Mouse (Mus musculus) thymus, postnatal 0 days (tissue): Measurements from ENCODE around the gene Ppp6c. TPM values are rescaled to one million over a fixed set of nuclear protein-coding genes. Genes with fewer than 3 reads are reported as not detected.
"Not testable (repeated sequence)": the region's sequence is repeated elsewhere in the genome, so short reads cannot be mapped to it uniquely, and the experiment has no call there.

ENCODE experiments used
- DNase-seq: peaks from one replicate; pipeline ENCODE4 v3.0.0-alpha.2; 2015; ENCODE audit warnings: low spot score
- polyA plus RNA-seq: library from polyadenylated mRNA; unstranded; fragments of >200 nt; fragmentation: Nextera tagmentation; extraction: Ambion mirVana; gene quantifications from 2 replicates; pipeline ENCODE4 v1.2.1, GENCODE M21; 2015

Gene Ppp6c
- polyA plus RNA-seq = 120 and 129 TPM in 2 replicates

DNA sequence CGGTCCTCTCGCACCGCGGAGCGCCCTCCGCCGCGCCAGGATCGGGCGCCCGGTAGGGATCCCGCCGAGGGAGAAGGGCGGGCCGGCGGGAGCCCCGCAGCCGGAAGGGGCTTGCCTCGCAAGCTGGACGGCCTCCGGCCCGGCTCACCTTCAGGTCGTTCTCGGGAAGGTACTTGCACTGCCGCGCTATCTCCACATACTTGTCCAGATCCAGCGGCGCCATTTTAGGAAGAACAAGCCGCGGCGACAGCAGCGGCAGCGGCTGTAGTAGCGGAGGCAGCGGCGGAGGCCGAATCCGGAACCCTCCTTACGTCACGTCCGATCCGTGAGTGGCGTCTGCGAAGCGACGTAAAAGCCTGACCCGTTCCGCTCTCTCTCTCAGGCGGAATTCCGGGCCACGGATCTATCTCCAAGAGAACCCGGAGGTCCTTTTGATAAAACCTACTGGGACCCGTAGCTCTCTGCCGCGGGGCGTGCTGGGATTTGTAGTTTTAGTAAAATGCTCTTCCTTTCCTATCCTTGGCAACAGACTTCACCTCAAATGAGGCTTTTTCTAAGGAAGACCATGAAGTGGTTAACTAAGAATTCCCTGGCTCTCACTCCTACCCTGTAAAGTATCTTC is at the start of gene Ppp6c:
TSS of gene Ppp6c (minus strand) at position 433 of the 622 bp plus-strand sequence.
- peak; percentile 96 for DNase-seq

DNA sequence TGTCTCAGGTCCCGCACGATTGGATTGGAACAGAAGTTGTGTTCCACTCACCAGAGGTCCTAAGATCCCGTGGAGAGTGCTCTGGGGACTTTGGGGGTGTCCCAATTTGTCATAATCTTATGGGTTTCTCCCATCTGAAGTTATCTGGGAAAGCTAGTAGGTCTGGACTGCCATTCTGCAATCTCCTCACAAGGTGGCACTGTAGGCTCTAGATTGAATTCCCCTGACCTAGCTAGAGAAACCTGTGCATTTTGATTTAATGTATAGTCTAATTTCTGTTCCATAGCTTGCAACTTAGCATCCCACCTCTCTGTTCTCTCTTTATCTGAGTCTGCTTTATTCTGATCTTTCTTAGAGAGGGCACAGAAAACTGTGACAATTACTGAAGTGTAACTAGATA is 42.1 kb upstream of the Ppp6c start:
- peak; percentile 58 for DNase-seq

- DNase-seq = not testable (repeated sequence)
Observed at GRCm38 (mm10) chr2:39252275-39252674, 26.0 kb upstream of the Ppp6c start.

DNA sequence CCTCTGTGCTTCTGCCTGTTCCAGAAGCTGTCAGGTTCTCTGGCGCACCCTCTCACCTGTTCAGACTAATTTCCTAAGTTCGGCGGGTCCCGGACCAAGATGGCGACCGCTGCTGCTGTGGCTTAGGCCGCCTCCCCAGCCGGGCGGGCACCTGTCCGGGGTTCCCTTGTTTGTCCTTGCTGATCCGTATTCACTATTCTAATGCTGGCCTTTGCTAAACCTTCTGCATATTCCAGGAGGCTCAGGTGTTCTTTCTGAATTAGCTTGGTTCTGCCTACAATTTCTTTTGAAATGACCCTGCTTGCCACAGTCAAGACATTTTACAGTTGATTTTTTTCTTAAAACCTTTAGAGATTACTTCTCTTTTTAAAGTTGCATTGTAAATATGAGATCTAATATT is 20.6 kb upstream of the Ppp6c start:
- not testable (repeated sequence) for DNase-seq

DNA sequence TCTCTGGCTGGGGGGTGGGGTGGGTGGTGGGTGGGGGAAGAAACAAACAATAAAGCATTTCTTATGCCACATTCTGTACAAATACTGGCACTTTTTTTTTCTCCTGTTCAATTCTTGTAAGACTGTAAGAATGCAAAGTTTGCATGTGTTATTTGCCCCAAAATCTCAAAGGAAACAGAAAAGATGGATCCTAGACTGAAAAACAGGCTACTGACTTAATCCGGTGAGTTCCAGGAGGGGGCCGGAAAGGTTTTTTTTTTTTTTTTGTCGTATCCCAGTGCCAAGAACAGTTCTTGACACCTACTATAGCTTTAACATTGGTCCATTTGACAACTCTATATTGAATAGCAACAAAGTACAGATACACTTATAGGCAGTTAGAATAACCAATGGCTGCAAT is 480 bp upstream of the Ppp6c start:
- no peak for DNase-seq

DNA sequence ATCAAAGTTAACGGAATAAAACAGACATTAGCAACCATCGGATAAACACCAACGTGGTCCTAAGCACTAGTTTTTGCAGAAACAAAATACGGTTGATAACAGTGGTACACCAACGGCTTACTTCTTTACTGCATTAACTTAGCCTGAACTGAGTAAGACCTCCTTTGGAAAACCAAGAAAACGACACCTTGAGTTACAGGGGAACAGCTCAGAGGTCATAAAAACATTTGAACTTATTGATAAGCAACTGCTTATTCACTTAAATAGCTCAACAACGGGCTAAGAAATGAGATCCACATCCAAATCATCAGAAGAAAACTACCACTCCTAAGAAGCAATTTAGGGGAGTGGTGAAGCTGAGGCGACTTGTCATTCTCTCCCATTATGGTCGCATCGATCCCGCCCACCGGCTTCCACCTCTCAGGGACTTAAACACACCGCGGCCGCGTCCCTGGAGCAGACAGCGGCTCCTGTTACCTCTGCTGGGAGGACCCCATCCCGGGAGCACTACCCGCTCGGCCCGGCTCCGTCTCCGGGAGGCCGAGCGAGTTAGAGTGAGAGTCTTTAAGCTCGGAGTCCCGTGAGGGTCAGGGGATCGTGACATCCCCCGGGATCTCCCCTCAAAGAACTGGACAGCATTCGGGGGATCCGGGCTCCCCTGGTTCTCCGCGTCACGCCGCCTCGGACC is 776 bp downstream of the Ppp6c start:
- not testable (repeated sequence) for DNase-seq

- peak; percentile 9 for DNase-seq
Observed at GRCm38 (mm10) chr2:39224621-39225020, 1.6 kb downstream of the Ppp6c start.

DNA sequence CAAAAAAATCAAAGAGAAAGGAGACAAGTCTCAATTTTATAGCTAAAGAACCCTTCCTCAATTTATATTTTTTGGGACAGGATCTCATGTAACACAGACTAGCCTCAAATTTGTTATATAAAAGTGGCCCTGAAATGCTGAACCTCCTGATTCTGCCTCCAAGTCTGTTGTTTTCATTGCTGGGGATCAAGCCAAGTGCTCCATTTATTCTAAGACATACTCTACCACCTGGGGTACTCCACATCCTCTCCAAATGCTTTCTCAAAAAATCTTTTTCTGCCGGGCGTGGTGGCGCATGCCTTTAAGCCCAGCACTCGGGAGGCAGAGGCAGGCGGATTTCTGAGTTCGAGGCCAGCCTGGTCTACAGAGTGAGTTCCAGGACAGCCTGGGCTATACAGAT is 6.2 kb downstream of the Ppp6c start:
- no peak for DNase-seq

DNA sequence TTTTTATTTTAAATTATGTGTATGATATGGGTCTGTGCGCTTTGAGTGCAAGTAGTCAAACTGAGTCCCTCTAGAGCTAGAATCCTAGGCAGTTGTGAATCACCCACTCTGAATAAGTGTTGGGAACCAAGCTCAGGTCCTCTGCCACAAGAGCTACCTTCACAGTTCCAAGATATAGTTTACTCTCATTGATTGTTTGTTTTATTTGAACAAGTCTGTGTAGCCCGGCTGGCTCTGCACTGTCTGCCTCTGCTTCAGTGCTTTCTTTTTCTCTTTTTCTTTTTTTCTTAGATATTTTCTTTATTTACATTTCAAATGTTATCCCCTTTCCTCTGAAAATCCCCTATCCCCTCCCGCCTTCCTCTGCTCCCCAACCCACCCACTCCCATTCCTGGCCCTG is 7.2 kb downstream of the Ppp6c start:
- DNase-seq = no peak

- no peak for DNase-seq
Observed at GRCm38 (mm10) chr2:39217150-39217549, 9.1 kb downstream of the Ppp6c start.

DNA sequence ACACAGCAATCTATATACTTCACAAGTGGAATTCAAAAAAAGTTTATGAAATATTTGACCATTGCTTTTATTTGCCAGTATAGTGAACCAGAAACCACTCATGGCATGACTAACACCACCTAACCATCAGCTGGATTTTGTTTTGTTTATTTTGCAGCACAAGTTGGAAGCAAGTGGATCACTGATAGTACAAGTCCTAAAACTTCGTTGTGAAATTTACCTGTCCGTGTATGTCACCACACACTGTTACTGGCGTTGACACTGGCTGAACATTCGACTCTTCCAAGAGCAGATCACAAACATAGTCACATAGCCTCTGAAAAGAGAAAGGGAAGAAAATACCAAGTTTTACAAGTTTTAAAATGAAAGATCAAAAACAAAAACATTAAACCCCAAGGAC is 15.5 kb downstream of the Ppp6c start:
- no peak for DNase-seq

DNA sequence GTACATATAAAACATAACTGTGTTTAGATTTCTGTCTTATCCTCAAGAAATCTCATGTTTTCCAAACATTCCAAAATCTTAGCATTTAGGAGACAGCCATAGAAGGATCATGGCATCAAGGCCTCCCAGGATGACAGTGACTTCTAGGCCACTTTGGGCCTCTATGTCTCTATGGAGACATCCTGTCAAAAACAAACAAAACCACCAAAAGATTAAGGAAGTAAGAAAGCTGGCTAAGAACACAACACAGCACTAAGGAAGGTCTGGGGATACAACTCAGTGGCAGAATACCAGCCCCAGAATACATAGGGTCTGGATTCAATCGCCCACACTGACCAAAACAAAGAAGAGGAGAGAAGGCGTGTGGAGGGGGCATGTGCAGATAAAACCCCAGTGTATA is 22.9 kb downstream of the Ppp6c start:
- no peak for DNase-seq

- DNase-seq = no peak
Observed at GRCm38 (mm10) chr2:39194809-39195208, 31.4 kb downstream of the Ppp6c start.

DNA sequence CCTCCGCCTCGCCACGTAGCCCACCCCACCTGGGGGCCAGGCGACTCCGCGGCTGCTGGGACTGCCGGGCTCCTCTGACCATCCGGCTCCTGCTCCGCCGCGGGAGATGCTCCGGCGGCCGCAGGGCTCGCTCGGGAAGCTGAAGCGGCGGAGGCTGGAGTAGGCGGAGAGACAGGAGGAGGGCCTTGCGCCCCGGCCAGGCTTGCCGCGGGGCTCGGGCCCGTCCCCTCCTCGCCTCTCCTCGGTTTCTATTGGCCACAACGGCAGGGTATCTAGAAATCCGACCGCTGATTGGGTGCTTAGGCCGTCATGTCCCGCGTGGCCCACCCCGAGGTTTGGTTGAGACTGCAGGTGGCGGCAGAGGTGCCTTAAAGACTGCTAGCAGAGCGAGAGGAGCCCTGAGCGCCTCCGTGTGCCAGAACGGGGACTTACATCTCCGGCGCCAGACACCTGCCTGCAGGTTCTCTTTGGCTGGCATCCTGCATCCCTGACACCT is 35.6 kb downstream of the Ppp6c start, which contains the start of gene Scai:
TSS of gene Scai (minus strand) at position 174 of the 496 bp plus-strand sequence.
- DNase-seq = peak; percentile 99

GRCm38 (mm10) chr2:39189961-39190560 is 36.2 kb downstream of the Ppp6c start:
- DNase-seq = no peak

GRCm38 (mm10) chr2:39185942-39186341 is 40.3 kb downstream of the Ppp6c start:
- no peak for DNase-seq

- no peak for DNase-seq
Observed at GRCm38 (mm10) chr2:39183587-39183986, 42.7 kb downstream of the Ppp6c start.

- DNase-seq = no peak
Observed at GRCm38 (mm10) chr2:39160996-39161395, 65.3 kb downstream of the Ppp6c start.

DNA sequence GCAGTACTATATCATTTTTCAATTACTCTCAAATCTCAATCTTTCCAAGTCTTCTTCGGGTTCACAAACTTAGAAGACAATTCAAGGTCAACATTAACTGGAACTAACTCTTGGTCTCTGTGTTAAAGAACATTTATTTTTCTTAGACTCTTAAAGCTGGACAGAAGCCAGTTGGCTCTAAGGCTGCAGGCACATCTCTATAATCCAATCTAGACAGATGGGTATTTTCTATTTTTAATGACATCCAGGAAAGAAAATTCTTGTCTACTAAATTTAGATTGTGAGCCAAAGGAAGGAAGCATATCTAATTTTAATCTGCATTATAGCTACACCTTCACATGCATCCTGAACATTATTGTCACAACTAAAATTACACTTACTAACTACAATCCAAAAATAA is 68.3 kb downstream of the Ppp6c start:
- no peak for DNase-seq

GRCm38 (mm10) chr2:39156821-39157220 is 69.4 kb downstream of the Ppp6c start:
- no peak for DNase-seq

GRCm38 (mm10) chr2:39150943-39151342 is 75.3 kb downstream of the Ppp6c start:
- no peak for DNase-seq

DNA sequence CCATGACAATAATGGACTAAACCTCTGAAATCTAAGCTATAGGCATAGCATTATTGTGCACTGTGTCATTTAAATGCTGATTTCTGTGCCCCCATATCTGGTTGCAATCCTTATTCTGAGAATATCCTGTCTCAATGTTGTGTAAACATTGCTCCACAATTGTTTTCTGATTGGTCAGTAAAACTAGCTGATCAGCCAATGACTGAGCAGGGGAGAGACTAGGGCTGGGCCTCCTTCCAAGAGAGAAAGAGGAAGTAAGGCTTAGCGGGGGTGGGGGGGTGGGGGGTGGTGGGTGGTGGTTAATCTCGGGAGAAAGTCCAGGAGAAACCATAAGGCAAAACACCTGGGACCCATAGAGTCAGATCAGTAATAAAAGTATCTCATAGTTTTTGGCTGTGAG is 78.2 kb downstream of the Ppp6c start:
- DNase-seq = no peak
